Mouse (Mus musculus) ES-E14 (cell line): Measurements from ENCODE around the gene Cd3g.

ENCODE experiments used
- CHD2 ChIP-seq: IDR thresholded peaks from 2 replicates; pipeline ENCODE4 v1.6.1; 2014; ENCODE audit warnings: mild to moderate bottlenecking, low read depth, low read length, inconsistent platforms
- MAFK ChIP-seq: IDR thresholded peaks from 2 replicates; pipeline ENCODE4 v1.6.1; 2014; ENCODE audit warnings: mild to moderate bottlenecking, low read depth, low read length, inconsistent platforms; ENCODE audit not compliant: insufficient read depth
- ZC3H11A ChIP-seq: IDR thresholded peaks from 2 replicates; pipeline ENCODE4 v1.6.1; 2012; ENCODE audit warnings: low read depth, mild to moderate bottlenecking, inconsistent platforms, low read length, borderline replicate concordance
- ZNF384 ChIP-seq: IDR thresholded peaks from 2 replicates; pipeline ENCODE4 v1.6.1; 2012; ENCODE audit warnings: low read depth, low read length, inconsistent platforms

DNA sequence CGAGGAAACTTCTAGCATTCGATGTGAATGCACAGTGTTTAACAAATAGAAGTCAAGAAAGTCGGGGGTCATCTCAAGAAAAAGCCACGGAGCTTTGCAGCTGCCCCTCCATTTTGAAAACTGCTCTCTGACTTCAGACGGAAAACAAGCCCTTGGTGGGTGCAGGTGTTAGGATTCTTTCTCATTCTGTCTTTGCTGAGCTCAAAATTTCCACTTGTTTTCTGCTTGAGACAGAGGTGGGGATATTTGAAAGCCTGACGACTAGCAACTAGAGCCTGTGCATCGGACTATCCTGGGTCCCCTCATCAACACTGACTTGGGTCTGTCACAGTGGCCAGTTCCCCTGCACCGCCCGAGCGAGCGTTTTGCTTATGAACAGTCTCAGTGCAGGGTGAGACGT is 27.2 kb upstream of the Cd3g start:
- no peak for TF ChIP-seq ZNF384
- TF ChIP-seq CHD2: no peak
- no peak for TF ChIP-seq ZC3H11A
- no peak for TF ChIP-seq MAFK
